Mouse (Mus musculus) adrenal gland, adult (tissue): ENCODE results near the gene Gpkow.

Experiments used
- DNase-seq, 2 experiments: peaks; one replicate each; pipeline ENCODE4 v3.0.0; 2022 to 2023; ENCODE audit warnings: low spot score in 1 of 2; ENCODE audit not compliant: inconsistent age in 2 of 2

Gpkow gene

DNA sequence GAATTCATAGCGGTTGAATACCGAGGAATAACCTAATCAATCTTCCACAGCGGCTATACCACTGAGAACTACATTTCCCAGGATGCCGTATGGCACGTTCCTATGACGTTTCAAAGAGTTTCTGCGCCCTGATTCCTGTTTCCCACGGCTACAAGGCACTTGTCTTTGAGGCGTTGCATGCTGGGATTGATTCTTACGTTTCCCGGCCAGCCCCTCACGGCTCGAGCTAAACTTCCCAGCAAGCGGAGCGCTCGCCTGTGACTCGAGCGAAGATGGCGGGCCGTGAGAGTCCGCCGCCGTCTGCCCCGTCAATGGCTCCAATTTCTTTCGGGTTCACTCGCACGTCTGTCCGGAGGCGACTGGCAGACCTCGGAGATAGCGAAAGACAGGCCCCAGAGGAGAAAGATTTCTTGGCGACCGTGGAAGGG lies at the start of gene Gpkow:
Gene Gpkow, plus strand, starts transcription at position 178 of the 428 bp plus-strand sequence.
- DNase-seq, result peak; percentile 86 to 93

DNA sequence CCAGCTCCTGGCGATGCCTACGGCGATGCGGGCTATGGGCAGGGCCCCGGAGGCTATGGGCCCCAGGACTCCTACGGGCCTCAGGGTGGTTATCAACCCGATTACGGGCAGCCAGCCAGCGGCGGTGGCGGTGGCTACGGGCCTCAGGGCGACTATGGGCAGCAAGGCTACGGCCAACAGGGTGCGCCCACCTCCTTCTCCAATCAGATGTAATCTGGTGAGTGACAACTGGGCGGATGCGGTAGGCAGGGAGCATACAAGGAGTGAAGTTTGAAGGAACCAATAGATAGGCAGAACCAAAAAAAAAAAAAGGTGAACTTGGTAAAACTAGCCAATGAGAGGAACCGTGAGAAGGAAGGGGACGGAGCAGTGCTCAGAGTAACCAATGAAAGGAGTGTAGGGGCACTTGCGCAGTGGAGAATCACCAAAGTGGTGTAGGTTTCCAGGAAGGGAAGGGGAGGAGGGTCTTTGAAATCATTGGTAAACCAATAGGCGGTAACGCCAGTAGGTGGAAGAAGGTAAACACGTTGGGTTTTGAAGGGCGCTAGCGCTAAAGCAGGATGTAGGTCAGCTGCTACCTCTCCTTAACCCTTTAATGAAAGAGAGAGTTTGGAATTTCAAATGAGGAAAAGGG lies 48.1 kb upstream of the Gpkow start:
- DNase-seq, result peak; percentile 88 to 93

DNA sequence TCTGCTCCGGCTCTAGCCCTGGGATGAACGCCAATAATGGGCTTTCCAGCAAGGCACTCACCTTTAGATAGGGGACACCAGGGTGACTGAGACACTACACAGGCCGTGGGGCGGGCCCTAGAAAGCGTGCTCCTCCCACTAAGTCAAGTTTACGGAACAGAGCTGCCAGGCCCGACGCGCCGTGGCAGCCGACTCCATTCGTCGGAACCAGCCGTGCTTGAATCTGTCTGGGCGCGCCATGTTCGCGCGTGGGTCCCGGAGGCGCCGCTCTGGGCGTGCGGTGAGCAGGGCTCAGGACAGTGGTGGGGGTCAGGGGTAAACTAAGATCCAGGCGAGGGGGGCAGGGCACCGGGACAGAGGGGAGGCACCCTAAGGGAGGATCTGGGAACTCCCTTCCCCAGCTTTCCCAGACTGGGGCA lies 39.7 kb upstream of the Gpkow start, which contains the start of gene Prickle3:
Gene Prickle3, plus strand, starts transcription at position 40 of the 419 bp plus-strand sequence.
- DNase-seq, result peak; percentile 74 to 86

DNA sequence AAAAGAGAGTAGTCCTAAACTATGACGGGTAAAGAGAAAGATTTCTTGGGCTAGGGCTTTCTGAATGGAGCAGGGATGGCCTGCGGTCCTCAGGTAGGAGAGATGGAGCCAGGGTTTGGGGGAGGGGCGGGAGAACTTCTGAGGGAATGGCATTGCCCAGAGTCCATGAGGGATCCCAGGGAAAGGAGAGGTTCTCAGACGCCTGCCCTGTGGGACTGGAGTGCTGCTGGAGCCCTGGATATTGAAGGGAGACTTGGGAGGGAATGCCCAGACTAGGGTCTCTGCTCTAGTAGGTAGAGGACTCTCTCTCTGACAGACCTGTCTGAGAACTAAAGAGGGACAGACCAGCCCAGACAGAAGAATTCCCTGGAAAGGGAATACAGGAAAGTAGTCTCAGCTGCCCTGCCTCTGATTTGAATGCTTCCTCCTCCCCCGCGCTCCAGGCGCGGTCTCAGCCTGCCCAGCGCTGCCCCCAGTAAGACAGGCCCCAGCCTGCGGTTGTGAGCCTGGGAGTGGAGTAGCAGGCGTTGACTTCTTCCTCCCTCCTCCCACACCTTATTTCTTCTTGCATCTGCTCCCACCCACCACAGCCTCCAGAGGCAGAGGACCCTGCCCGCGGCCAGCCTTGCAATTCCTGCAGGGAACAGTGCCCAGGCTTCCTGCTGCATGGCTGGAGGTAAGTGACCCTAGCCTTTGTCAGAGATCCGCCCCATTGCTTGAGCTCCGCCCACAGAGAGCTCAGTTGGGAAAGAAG lies 38.7 kb upstream of the Gpkow start:
- peak; percentile 68 to 82 for DNase-seq

DNA sequence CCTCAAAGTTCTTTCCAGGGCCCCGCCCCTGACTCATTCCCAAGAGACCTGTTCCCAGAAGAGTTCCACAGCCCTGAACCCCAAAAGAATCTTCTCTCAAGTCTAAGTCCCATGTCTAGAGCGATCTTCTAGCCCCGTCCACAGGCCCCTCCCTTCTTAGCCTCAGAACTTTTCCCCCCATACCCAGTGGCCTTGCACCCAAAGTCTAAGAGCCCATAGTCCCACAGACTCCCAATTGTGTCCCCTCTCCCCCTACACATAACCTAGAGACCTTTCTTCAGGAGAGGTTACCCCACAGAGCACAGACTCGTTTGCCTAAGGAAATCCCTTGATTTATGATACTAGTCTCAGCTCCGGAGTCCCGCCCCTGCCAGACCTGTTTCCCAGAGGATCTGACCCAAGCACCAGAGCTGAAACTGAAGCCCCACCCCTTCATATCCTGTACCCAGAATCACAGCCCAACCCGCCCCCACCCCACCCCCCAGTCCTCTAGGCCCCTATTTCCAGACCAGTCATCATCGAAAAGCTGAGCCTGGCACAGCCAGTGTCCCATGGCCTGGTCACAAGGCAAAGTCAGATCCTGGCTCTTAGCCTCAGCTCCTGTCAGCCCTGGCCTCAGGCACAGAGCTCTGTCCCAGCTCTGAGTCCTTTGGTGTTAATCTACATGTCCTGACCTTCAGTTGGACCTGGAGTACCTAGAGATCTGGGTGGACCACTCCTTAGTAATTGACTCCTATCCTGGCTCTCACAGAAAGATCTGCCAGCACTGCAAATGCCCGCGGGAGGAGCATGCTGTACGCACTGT lies 37.9 kb upstream of the Gpkow start:
- DNase-seq, result no peak

DNA sequence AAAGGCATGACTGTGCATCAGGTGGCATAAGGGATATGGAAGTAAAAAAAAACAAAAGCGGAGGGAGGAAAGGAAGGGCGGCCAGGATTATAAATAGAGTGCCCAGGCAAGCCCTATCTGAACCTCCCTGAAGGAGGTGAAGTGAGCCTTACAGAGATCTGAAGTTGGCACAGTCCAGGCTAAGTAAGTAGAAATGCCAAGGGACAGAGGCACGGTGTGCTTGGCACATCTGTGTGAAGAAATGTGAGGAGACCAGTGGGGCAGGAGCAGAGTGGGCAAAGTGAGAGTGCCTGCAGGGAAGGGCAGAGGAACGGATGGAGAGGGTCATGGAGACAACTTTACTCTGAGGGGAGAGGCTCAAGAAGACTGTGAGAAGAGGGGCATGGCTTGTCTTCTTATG lies 35.8 kb upstream of the Gpkow start:
- DNase-seq, result no peak

DNA sequence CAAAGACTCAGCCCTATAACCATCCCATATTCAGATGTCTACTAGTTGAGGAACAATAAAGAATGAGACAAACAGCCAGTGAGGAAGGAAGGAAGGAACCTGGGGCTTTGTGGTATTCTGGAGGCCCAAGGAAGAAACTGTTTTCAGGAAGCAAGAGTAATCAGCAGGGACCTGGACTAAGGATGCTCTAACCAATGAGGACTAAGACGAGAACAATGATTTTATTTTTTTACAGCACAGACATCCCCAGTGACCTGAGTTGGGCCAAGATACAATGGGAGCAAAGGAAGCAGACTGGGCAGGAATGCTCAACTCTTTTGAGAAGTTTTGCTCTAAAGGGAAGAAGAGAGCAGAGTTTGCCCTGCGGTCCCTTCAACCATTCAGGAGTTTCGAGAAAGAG lies 34.0 kb upstream of the Gpkow start:
- no peak for DNase-seq

DNA sequence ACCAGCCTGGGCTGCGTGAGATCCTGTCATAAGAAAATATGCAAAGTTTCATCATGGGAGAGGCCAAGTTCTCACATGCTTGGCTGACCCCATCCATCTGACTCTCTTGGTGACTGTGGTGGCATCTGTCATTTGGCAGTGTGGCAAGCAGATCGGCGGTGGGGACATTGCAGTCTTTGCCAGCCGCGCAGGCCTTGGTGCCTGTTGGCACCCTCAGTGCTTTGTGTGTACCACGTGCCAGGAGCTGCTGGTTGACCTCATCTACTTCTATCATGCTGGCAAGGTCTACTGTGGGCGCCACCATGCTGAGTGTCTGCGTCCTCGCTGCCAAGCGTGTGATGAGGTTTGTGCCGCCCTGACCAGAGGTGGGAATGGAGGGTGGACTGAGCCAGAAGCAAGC lies 32.1 kb upstream of the Gpkow start:
- DNase-seq, result peak in 1 of 2 experiments; percentile 36

DNA sequence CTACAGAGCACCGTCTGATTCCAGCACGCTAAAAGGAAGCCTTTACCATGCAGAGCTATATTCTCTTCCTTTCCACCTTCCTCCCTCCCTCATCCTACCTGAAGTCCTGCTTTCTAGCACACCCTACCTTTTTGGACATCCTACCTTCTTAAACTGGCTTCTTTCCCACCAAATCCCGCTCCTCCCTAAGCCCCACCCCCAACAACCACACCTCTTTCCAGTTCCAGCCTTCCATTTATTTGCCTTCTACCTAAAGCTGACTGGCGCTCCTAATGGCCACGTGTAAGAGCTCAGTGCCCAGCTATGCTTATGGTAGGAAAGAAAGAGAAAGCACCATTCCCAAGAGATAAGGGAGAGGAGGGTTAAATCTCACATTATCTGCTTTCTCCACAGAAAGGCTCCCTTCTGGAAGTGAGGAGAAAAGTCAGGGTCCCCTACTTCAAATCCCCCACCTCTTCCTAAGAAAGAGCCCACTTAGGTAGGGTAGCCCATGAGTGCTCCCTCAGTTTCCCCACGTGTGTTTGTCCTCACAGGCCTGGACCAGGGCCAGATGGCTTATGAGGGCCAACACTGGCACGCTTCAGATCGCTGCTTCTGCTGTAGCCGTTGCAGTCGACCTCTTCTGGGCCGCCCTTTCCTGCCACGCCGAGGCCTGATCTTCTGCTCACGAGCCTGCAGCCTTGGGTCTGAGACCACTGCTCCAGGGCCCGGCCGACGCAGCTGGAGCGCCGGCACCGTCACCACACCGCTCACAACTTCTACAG lies 31.0 kb upstream of the Gpkow start:
- DNase-seq, result peak in 1 of 2 experiments; percentile 15

DNA sequence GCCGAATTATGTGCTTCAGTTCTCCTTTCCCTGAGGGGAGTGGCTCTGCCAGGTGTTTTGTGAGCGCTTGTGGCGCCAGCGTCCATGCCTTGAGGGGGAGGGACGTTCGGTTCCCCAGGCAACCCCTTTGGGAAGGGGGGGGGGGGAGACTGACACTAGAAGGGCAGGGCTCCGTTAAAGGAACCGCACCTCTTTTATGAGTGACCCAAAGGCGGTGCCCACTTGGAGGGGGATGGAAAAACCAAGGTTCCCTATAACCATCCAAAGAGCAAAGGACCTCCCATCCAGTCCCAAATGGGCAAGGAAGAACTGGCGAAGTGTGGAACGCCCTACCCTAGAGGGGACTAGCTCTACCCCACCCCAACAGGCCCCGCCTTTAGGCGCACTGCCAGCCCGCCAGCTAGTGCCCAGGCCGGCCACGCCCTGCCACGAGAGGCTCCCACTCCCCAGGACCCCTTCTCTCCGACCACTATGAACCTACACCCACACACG lies 26.5 kb upstream of the Gpkow start:
- peak; percentile 79 to 89 for DNase-seq

DNA sequence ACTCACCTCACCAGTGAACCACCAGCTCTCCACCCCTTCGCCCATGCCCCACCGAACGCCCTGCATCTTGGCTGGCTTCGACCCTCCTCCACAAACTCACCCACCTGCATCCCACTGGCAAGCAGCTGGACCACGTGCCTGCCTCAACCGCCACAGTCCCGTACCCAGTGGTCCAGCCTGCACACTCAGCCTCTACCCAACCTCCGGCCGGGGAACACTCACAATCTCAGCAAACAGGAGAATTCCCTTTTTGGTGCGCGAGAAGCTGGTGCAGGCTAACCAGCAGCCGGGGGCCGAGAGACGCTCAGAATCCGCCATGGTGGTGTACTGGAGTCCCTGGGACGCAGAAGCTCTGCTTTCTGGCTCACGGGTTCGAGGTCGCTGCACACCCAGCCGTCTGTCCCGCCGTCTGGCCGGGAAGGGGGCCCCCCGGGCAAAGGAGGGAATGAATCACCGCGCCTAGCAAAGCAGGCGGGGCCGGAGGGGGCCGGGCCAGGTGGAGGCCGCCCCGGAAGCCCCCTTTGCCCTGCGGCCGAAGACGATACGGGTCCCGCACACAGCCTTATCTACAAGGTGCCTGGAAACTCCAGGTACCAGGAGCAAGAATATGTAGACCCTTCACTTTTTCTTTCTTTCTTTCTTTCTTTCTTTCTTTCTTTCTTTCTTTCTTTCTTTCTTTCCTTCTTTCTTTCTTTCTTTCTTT lies 25.9 kb upstream of the Gpkow start, which contains the start of gene Plp2:
Gene Plp2, minus strand, starts transcription at position 470 of the 703 bp plus-strand sequence.
- peak; percentile 79 to 82 for DNase-seq

DNA sequence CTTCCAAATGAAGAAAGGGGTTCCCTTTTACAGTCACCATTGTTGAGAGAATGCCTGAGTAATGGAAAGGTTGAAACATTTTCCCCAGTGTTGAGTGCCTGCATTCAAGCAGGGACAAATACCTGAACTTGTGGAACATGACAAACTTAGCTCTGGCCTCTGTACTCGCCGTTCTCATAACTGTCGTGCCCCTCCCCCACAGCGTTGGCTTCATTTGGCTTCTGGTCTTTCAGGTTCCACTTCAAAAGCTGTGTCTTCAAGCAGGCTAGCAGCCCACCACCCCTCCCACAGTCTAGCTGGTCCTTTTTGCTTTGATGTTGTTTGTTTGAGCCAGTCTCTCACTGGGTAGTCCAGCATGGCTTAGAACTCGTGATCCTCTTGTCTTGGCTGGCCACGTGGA lies 24.2 kb upstream of the Gpkow start:
- DNase-seq, result no peak

DNA sequence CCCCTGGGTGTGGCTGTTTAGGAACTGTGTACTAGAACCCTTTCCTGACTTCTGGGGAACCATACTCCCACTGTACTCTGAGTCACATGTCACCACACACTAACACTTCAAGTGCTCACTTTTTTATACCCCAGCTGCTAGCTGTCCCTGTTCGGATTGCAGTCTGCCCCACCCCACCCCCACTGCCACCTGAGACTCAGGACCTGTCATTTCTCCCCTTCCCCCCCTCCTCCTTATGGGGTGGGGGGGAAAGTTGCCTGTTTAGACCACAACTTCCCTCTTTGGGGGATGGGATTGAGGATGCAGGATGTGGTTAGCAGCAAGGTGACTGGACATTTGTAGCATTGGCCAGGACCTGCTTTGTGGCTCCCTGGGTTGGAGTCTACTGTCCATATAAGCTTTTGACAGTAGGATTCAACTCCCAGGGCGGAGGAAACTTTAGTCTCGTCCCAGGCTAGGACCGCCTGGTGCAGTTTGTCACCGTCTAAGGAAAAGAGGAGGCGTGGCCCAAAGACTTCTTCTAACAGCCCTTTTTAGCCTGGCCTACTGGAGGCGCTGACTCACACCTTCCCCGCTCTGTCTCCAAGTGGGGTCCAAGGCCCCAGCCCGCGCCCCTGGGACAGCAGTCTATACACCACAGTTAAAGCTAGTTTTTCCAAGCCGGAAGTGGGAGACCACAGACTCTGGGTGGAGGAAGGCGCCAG lies 23.2 kb upstream of the Gpkow start:
- DNase-seq, result peak; percentile 56 to 76

DNA sequence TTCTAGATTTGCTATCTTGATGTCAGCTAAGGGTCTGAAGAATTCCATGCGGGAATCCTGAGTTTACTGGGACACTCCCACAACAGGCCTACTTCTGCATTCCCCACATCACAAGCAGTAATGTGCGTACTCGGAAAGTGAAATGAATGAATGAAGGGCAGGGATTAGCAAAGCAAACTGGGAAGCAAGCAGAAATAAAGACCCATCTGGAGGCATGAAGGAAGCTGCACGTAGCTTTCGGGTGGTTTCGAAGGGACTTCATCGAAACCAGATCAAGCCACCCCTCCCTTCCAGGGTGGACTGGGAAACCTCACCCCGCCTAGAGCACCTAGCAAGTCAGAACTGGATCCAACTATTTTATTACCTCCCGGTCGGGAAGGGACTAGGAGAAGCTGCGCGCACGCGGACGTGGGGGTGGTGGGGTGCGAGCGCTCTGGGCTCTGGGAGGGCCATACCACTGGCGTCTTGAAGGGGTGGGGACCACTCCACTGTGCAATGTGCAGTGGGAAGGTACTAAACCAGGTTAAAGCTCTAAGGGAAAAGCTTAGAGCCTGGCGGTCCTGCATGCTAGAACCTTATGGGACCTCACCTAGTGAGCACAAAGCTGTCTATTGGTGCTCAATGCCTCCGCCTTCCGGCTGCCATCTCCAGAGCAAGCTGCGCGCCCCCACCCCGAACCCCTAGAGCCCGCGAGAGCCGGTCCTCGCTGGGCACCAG lies 22.5 kb upstream of the Gpkow start:
- peak in 1 of 2 experiments; percentile 61 for DNase-seq

DNA sequence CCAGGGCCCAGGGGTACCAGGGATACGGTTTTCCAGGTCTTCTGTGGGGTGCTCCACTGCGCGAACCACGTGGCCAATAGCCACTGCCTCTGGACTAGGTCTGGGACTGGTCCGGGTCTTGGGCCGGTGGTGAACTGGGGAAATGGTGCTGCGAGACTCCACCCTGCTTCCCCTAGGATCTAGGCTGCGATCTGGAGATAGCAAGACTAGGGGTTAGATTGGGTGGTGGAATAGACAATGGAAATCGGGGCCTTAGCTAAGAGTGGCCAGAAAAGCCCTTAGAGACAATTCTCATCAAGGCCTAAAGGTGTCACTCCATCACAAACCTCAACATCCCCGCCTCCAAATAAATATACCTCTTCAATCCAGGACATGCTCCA lies 21.9 kb upstream of the Gpkow start:
- DNase-seq, result peak in 1 of 2 experiments; percentile 50

DNA sequence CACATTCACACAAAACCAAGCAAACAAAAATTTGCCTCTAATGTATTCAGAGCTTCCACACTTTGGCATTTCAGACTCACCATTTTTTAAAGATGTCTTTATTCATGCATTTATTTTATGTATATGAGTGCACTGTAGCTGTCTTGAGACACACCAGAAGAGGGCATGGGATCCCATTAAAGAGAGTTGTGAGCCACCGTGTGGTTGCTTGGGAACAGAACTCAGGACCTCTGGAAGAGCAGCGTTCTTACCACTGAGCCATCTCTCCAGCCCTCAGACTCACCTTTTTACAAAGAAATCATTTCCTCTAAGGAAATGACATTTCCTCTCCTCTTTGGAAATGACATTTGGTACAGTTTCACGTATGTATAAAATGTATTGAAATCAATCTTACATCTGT lies 17.9 kb upstream of the Gpkow start:
- no peak for DNase-seq

DNA sequence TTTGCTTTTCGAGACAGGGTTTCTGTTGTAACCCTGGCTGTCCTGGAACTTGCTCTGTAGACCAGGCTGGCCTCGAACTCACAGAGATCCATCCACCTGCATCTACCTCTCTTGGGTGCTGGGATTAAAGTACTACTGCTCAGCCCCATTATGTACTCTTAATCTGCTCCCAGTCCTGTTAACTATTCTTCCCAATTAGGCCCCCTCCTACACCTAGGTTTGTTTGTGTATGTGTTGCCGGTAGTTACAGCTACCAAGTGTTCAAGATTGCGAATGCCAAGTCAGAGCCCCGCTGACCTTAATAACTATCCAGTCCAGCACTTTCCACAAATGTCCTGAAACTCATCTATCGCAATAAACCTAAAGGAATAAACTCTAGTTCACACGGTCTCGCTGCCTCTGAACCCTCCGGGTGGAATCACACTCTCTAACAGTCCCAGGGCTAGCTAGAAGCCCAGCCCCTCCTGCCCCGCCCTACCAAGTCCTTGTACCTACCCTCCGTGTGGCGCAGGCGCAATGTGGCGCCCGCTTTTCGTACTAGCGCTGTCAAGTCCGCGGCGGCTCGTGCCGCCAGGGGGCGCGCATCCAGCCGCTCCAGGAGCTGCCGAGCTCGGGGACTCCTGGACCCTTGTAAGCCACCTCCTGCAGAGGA lies 17.4 kb upstream of the Gpkow start:
- DNase-seq, result peak; percentile 92 to 95

DNA sequence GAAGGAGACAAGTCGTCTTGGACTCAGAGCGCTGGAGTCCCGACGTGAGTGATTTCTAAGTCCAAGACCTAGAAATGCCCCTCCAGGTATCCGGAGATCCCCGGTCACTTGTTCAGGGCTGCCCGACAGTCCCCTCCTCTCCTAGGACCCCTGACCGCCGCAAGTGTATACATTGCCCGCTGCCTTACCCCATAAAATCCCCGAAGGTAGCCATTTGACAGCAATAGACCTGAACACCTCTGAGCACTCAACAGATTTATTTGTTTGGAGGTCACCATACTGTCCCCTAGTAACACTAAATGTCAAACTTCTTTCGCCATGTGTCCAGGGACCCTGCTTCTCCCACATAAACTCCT lies 16.9 kb upstream of the Gpkow start:
- no peak for DNase-seq
